Mouse (Mus musculus) heart, postnatal 0 days (tissue): ENCODE measurements around the gene Gm14459. TPM values are rescaled to one million over a fixed set of nuclear protein-coding genes. Genes with fewer than 3 reads are reported as not detected.
"Not testable (repeated sequence)": the region's sequence is repeated elsewhere in the genome, so short reads cannot be mapped to it uniquely, and the experiment has no call there.

ENCODE experiments used
- ATAC-seq: fragments of 200-750 bp; cut with Nextera tagmentation; 2 replicates; pipeline ENCODE4 v1.8.0; 2017; ENCODE audit warnings: low read depth, moderate number of reproducible peaks, moderate library complexity; ENCODE audit not compliant: insufficient read depth
- DNase-seq: peaks from one replicate; pipeline ENCODE4 v3.0.0-alpha.2; 2016; ENCODE audit warnings: low spot score
- H3K27ac ChIP-seq: fragments of 300-500 bp; sonication (generic); 2 replicates; pipeline ENCODE4 v1.5.1; 2014; ENCODE audit warnings: low read depth, mild to moderate bottlenecking
- H3K27me3 ChIP-seq: fragments of 300-500 bp; sonication (generic); 2 replicates; pipeline ENCODE4 v1.6.1; 2014; ENCODE audit warnings: low read length, mixed read lengths; ENCODE audit not compliant: control insufficient read depth, insufficient read depth
- H3K36me3 ChIP-seq: fragments of 300-500 bp; sonication (generic); replicated peaks from 2 replicates; pipeline ENCODE4 v1.6.1; 2014; ENCODE audit warnings: low read length, mixed read lengths; ENCODE audit not compliant: control insufficient read depth, insufficient read depth
- H3K4me1 ChIP-seq: fragments of 300-500 bp; sonication (generic); 2 replicates; pipeline ENCODE4 v1.6.1; 2014; ENCODE audit warnings: antibody characterized with exemption; ENCODE audit not compliant: control insufficient read depth, insufficient read depth
- H3K4me2 ChIP-seq: fragments of 300-500 bp; sonication (generic); 2 replicates; pipeline ENCODE4 v1.6.1; 2014; ENCODE audit warnings: low read depth, mild to moderate bottlenecking, low read length, moderate library complexity
- H3K4me3 ChIP-seq: fragments of 300-500 bp; sonication (generic); 2 replicates; pipeline ENCODE4 v1.5.1; 2014; ENCODE audit warnings: low read depth, low read length
- H3K9ac ChIP-seq: fragments of 300-500 bp; sonication (generic); replicated peaks from 2 replicates; pipeline ENCODE4 v1.6.1; 2014; ENCODE audit warnings: low read depth, low read length, mixed read lengths
- H3K9me3 ChIP-seq: fragments of 300-500 bp; sonication (generic); replicated peaks from 2 replicates; pipeline ENCODE4 v1.6.1; 2016; ENCODE audit warnings: low read length; ENCODE audit not compliant: control insufficient read depth
- CTCF ChIP-seq: IDR thresholded peaks from 2 replicates; pipeline ENCODE4 v1.5.1; 2016; ENCODE audit warnings: antibody characterized with exemption, control low read depth, low read depth
- EP300 ChIP-seq: IDR thresholded peaks from 2 replicates; pipeline ENCODE4 v1.6.1; 2016; ENCODE audit warnings: antibody characterized with exemption, low read depth
- WGBS: fragments of 180-500 bp; shearing (Covaris S2); extraction: QIAGEN DNeasy Blood & Tissue Kit; methylation state at CpG from one replicate; pipeline ENCODE4 v1.1.7; 2014; 5-methylcytosine and 5-hydroxymethylcytosine counted together
- polyA plus RNA-seq: library from polyadenylated mRNA; unstranded; fragments of >200 nt; fragmentation: Nextera tagmentation; extraction: Ambion mirVana; gene quantifications from 2 replicates; pipeline ENCODE4 v1.2.1, GENCODE M21; 2015
- total RNA-seq: library from RNA; depleted of rRNA; stranded (reverse); fragments of >200 nt; gene quantifications from 2 replicates; pipeline ENCODE4 v1.2.3, GENCODE M21; 2014; ENCODE audit warnings: low replicate concordance; rRNA removed

Gm14459 gene
- total RNA-seq: not detected in 2 replicates
- polyA plus RNA-seq: not detected in 2 replicates

DNA sequence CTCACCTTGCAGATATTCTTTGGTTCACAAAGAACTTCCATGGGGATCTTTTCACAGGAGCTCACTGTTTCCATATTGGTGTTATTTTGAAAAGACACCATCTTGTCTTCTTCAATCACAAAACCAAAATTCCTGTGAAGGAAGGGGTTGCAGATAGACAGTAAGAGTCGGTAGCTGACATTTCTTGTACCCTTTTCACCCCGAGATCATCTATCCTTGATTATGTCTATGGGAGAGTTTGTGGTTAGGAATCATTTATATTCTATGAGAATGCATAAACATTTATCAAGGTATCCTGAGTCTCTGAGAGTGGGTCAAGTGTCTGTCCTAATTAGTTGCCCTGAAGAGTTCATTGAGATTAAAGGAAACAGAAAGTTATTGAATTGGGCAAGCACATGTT lies at the start of gene Gm14459:
Gene Gm14459 (minus strand): TSS at position 101 of the 400 bp plus-strand sequence.
- H3K4me2 ChIP-seq: no peak within 1 kb of the TSS
- 61% methylated on average over 2 of the region's 2 CpGs for WGBS
- H3K27me3 ChIP-seq: no peaks in the 10 kb centered on the region
- no peak within 1 kb of the TSS for H3K27ac ChIP-seq
- H3K4me3 ChIP-seq: no peak within 1 kb of the TSS
- no peak for ATAC-seq
- H3K9ac ChIP-seq: no peak within 1 kb of the TSS
- no peak for DNase-seq
- no peaks in the 10 kb centered on the region for H3K36me3 ChIP-seq
- no peak for TF ChIP-seq CTCF
- no peak for TF ChIP-seq EP300
- no peaks in the 10 kb centered on the region for H3K4me1 ChIP-seq
- H3K9me3 ChIP-seq: no peaks in the 10 kb centered on the region

DNA sequence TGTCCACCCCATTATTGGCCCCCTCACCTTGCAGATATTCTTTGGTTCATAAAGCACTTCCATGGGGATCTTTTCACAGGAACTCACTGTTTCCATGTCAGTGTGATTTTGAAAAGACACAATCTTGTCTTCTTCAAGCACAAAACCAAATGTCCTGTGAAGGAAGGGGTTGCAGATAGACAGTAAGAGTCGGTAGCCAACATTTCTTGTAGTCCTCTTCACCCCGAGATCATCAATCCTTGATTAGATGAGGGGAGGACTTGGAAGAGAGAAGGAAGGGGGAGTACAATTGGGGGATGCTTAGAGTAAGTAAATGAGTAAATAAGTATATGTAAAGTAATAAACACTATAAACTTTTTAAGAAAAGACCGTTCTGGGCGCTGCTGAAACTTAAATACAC lies 23.4 kb upstream of the Gm14459 start, which contains the start of gene Ssxb6:
Gene Ssxb6 (minus strand): TSS at position 101 of the 400 bp plus-strand sequence.
- WGBS: 39% methylated on average over 4 of the region's 4 CpGs
- not testable (repeated sequence) for H3K27ac ChIP-seq, H3K4me2 ChIP-seq, H3K36me3 ChIP-seq, H3K9me3 ChIP-seq, H3K4me1 ChIP-seq, H3K4me3 ChIP-seq, DNase-seq, H3K9ac ChIP-seq, ATAC-seq, H3K27me3 ChIP-seq

Other genes starting within 250 kb of the Gm14459 start
- gene Ssxb10, start 197.5 kb downstream of the Gm14459 start, total RNA-seq: not detected in 2 replicates
- gene Ssxb10, start 197.5 kb downstream of the Gm14459 start, polyA plus RNA-seq: not detected in 2 replicates
- not detected in 2 replicates for gene Ssxb9, start 158.0 kb downstream of the Gm14459 start, total RNA-seq
- gene Ssxb9, start 158.0 kb downstream of the Gm14459 start, polyA plus RNA-seq: not detected in 2 replicates
- gene Ssxb1, start 111.6 kb downstream of the Gm14459 start, total RNA-seq: not detected in 2 replicates
- not detected in 2 replicates for gene Ssxb1, start 111.6 kb downstream of the Gm14459 start, polyA plus RNA-seq
- gene Ssxb2, start 63.2 kb downstream of the Gm14459 start, total RNA-seq: not detected in 2 replicates
- gene Ssxb2, start 63.2 kb downstream of the Gm14459 start, polyA plus RNA-seq: not detected in 2 replicates
- not detected in 2 replicates for gene Ssxb6, start 23.3 kb upstream of the Gm14459 start, total RNA-seq
- gene Ssxb6, start 23.3 kb upstream of the Gm14459 start, polyA plus RNA-seq: not detected in 2 replicates
- gene Ssxb3, start 66.9 kb upstream of the Gm14459 start, total RNA-seq: not detected in 2 replicates
- not detected in 2 replicates for gene Ssxb3, start 66.9 kb upstream of the Gm14459 start, polyA plus RNA-seq
- gene Ssxb8, start 165.9 kb upstream of the Gm14459 start, total RNA-seq: not detected in 2 replicates
- not detected in 2 replicates for gene Ssxb8, start 165.9 kb upstream of the Gm14459 start, polyA plus RNA-seq
- not detected in 2 replicates for gene Ssx9, start 223.5 kb upstream of the Gm14459 start, total RNA-seq
- gene Ssx9, start 223.5 kb upstream of the Gm14459 start, polyA plus RNA-seq: not detected in 2 replicates